Mouse (Mus musculus): ENCODE measurements around the gene Enox1.
"Not testable (repeated sequence)": the region's sequence is repeated elsewhere in the genome, so short reads cannot be mapped to it uniquely, and the experiment has no call there.

The Enox1 gene

DNA sequence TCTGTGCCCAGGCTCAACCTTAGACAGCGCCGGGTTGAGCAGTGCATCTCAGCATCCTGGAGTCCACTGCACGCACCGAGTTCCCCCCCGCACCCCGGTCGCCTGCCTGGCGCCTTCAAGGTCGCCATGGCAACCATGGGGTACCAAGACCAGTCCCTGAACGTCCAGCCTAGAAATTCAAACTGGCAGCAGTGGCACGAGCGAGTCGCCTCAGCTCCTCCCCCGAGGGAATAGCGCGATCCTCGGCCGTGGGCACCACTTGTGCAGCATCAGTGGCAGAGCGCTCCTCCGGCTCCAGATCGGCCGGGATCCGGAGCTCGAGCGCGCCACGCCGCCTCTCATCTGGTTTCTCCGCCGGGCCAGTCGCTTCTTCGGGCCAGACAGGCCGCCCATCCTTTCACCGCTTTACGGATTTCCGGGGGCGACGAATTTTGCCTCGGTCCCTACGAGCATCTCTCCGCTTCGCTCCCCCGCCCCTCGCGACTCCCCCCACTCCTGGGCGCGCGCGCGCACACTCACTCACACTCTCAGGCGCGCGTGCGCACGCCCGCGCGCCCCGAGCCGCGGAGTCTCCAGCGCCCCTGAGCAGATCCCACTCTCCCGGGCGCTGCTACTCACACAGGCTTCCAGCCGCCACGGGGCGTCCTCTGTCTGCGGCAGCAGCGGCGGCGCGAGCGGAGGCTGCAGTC lies at the start of gene Enox1:
Gene Enox1, plus strand, starts transcription at position 542 of the 689 bp plus-strand sequence.
- DNase-seq (ENCODE audit: low read depth): no peak

DNA sequence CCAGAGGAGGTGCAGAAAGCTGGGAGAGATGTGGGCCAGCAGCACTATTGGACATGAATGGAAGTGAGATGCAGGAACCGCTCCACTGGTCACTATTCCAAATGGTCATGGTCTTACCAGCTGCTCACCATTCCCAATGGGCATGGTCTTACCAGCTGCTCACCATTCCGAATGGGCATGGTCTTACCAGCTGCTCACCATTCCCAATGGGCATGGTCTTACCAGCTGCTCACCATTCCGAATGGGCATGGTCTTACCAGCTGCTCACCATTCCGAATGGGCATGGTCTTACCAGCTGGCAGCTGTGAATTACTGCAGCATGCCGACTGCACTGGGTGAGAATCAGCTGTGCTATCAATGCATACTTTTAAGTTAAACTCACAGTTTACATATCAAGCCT lies 45.9 kb upstream of the Enox1 start:
- DNase-seq (ENCODE audit: low read depth): not testable (repeated sequence)

DNA sequence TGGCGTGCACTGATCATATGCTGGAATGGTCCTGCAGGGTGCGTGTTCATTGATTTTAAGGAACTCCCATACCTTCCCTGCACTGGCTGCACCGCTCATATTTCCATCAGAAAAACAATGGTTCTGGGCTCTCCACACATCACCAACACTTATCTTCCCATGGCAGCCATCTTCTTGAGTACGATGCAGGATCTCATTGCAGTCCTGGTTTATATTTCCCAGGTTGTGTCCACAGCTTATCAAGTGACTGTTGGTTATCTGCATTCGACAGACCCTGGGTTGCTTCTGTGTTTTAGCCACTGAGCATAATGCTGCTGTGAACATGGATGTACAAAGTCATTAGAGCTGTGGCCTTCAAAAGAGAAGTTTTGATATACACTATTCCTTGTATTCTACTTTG lies 26.0 kb upstream of the Enox1 start:
- no peak for DNase-seq (ENCODE audit: low read depth)

DNA sequence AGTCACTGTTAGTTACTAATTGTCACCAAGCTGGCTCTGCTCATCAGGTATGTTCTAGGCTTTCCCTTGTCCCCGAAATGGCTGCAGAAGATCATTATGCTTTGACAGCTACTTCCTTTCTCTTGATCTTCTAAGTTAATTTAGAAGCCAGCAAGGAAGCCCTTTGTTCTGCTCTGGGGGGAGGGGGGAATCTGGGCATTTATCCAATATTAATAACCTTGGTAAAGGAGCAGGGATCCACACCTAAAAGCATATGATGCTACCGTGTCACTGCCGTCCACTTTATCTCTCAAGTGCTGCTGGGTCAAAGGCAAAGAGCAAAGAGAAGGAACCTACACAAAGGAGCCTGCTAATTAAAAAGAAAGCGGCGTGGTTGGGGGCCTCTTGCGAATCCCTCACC lies 19.6 kb upstream of the Enox1 start:
- no peak for DNase-seq (ENCODE audit: low read depth)

DNA sequence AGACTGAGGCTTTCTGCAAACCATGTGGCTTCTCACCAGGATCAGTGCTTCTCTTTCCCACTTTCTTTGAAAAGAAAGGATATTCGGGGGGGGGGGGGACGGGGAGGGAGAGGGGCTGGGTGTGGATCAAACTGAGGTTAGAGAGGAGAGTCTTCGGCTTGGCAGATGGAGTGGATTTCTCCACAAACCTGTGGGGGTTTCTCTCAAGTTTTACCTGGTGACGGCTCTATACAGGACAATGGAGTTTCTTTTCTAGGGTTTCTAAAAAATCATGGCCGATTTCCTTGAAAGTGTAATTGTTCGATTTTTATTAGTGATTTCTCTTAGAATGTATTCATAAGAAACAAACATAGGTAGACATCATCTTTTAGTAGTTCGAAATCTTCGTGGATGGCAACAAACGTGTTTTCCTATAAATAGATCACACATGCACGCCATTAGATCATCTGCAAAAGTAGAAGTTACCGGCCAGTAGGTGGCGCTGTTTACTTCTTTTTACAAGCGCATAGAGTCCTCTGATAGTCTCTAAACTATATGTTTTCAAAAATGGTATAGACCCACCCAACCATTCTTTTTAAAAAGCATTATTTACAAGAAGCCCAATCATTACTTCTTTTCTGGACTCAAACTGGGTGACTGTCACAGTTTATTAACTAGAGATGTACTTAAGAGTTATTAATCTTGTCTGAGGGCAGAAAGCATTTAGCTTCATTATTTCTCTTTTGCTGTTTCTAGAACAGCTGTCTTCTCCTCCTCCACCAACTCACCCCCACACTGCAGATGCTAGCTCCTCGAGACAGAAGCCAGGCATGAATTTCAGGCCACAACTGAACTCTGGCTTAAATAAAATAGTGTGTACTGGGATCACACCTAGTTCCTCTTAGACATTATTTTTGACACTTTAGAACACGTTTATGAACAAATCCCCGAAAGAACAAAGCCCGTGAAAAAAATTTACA lies 15.0 kb upstream of the Enox1 start:
- peak; percentile 67 for DNase-seq (ENCODE audit: low read depth)

DNA sequence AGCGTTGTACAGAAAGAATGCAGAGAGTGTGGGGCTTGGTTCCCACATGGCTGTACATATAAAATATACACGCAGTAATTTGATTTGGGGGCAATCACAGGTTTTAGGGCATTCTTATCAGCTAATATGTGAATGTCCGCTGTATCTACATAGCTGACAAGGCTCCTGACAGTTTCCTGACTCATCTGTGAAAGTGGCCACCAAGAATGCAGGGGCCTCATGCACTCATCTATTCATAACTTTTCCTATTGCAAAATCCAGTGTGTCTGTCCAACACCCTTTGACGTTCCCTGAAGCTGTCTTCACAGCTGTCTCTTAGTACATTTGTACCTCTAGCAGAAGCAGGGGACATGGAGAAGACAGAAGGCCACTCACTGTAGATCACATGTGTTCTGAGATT lies 11.5 kb upstream of the Enox1 start:
- DNase-seq (ENCODE audit: low read depth): no peak

DNA sequence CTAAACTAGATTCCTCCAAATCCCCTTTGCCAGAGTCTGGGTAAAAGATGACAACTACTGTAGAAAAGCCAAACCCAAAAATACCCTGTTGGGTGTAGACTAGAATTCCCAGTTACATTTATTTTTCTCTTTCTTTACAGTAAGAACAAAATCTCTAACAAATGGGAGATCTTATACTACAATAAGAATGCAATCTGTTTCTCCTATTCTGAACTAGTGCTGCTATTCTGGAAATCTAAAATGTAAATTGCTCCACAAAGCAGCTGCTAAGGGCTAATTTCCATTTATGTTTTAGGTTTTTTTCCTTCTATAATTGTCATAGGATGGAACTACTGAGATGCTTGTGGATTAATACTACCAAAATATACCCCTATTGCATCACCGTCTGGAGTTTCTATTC lies 8.9 kb upstream of the Enox1 start:
- DNase-seq (ENCODE audit: low read depth): no peak

DNA sequence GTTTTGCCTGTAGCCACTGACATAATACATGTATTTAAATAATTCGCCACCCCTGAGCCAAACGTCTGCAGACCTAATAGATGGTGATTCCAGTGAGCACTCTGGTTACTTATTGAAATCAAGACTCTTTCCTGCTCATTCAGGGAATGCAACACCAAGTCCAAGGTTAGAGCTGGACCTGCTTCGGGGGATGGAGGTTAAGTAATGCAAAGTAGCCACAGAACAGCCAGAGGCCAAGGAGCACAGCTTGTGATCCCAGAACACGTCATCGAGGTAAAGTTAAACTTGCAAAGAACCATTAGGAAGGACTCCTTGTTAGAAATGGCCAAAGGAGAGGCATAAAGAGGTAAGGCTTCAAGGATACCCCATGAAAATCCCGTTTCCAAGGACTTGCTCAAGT lies 6.0 kb upstream of the Enox1 start:
- DNase-seq (ENCODE audit: low read depth): no peak

DNA sequence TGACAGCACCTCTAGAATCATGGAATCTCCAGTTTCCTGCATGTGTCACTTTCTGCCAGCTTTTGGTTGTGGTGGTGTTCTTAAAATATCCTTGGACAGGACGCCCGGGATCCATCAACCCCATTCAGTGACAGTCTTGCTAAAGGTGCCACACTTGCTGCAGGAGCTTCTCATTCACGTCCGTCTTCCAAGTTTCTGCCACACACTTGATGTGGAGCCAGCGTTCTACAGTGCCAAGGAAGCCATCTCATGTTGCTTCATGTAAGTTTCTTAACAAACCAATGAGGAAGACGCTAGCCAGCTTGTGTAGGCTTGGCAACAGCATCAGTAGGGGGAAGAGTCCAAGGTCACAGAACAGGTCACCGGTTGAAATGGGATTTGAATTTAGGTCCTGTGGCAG lies 5.1 kb upstream of the Enox1 start:
- DNase-seq (ENCODE audit: low read depth): no peak

DNA sequence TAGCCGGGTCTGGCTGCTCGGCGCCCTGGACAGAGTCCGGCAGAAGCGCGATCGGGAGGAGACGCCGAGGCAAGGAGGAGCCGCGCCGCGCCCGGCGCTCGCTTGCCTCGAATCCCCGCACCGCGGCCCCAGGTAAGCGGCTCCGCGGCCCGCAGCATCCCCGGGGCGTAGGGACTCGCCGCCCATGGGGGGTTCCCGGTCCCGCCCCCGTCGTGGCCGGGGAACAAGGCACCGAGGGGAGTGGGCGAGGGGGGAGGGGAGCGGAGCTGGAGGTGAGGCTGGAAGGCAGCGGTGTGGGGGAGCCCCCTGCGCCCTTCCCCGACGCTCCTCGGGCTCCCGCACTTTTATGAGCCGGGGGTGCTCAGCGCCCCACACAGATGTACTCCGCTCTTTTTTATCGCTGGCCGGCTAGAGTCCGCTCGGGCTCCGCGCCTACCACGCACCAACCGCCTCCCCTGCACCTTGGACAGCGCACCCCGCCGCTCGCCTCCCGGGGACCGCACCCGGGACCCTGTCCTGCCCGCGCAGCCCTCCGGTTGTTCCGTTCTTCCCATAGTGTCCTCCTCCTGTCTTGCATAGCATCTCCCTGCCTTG lies 445 bp downstream of the Enox1 start:
- no peak for DNase-seq (ENCODE audit: low read depth)

DNA sequence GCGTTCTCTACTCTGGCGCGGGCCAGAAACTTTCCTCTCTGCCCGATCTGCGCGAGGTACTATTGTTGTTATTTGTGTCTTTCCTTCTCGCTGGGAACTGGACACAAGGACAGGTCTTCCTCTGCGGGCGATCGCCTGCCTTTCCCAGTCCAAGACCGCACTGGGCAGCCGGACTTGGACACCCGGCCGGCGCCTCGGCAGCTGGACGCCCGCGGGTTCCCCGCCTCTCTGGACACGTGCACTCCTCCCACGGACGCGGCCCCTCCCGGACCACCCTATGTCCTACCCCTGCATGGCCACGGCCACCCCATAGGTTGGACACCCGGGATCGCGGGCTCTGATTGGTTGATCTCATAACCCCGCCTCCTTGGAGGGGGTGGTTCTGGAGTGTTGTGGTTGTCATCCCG lies 945 bp downstream of the Enox1 start:
- DNase-seq (ENCODE audit: low read depth): no peak

DNA sequence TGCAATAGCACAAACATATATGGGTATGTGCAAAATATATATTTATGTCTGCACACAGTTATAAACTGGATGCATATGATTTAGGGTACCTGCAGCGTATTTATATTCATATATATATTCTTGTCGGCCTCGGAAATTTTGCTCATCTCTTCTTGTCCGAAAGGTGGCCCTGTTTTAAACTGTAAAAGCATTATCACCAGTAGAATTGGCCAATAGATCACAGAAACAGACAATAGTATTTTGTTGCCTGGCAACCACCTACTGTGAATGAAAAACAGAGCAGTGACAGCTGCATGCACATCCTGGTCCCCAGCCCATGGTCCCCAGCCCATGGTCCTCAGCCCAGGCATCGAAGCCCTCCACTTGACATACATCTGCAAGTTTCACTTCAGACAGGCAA lies 2.8 kb downstream of the Enox1 start:
- DNase-seq (ENCODE audit: low read depth): no peak

DNA sequence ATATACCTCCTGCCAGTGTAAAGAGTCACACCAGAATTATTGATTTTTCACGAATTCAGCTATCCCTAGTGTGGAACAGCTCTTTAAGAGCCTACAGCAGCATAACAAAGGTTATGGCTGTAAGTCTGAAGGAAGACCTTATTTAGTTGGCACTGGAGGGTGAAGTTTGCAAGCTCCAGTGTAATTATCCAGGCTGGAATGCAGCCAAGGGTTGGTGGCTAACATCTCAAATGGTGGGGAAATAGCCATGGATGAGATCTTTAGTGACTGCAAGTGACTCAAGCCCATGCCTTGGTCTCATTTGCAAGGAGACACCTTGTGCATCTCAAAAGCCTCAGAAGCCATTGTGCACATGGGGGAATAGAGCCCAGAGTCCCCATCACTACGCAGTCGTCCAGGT lies 5.9 kb downstream of the Enox1 start:
- no peak for DNase-seq (ENCODE audit: low read depth)

DNA sequence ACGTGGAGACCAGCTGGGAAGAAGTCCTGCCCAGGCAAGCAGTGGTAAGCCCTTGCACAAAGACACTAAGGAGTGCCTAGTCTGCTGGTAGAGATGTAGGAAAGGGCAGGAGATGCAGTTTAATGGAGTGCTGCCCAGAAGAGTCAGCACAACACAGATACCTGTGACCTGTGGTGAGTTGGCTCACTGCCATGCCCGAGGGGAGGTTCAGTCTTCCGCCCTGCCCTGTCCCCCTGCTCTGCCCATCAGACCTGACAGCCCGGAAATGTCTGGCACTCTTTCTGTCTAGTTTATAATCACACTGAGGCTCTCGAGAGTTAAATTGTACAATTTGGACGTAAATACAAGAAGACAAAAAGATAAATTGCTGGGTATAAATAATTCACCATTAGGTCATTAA lies 7.8 kb downstream of the Enox1 start:
- DNase-seq (ENCODE audit: low read depth): no peak

DNA sequence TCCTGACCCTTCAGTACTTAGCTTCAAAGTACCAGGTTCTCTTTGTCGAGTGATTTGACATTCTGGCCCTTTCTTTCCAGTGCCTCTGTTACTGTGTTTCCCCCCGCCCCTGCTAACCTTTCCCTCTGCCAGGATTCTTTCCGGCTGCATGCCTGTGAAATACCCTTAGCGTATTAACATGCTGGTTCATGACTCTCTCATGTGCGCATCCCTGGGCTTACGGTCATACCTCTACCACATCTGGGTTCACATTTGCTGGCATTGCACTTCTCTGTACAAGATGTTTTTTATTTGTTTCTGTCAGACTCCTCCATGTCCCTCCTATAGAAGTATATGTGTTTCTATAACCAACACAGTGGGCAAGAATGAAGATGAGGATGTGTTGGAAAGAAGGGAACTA lies 11.6 kb downstream of the Enox1 start:
- no peak for DNase-seq (ENCODE audit: low read depth)

DNA sequence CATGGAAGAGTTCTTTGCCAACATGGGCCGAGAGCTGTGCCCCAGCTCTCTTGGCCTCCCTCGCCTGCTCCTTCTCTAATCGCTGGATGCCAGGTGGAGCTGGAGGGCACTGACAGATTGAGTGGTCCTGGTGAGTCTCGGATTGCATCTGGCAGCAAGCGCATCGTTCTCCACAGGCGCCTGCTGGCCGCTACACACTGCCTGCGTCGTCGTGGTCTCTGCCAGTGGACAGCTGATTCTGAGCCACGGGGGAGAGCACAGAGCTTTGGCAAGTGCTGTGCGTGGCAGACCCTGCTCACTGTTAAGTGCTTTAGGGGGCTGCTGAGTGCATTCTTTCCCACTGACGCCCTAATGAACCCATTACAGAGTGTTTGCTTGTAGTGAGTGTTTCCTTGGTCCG lies 17.9 kb downstream of the Enox1 start:
- no peak for DNase-seq (ENCODE audit: low read depth)

DNA sequence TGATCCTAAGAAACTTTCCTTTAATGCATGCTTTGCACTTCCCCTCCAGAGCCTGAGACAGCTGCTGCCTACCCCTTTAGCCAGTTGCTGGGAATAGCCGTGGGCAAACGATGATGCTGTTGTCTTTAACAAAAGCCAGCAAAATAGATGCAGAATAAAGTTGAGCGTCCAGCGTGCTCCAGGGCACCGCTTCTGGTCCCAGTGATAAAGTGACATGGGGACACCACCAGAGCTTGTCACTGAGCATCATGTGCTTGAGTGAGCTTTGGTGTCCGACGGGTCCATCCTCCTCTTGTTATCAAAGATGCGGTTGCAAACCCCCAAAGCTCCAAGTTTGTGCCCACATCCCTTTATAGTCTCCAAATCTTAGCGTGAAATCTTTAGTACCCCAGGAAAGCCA lies 18.4 kb downstream of the Enox1 start:
- no peak for DNase-seq (ENCODE audit: low read depth)

DNA sequence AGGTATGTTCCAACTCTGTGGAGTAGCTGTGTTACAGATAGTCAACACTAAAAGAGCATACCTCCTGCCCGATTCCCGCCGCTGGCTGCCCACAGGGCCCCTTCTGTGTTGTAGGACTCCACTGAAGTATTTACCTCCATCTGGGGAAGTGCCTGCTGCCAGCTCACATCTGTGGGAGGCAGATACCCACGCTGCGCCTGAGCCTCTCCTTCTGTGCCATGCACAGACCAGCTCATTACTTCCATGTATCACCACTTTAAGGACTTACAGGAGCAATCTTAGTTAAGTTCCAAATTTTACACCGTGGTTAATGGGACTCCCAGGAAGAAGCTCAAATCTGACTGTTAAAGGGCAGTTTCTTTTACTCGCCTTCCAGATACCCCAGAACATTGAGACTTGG lies 23.7 kb downstream of the Enox1 start:
- no peak for DNase-seq (ENCODE audit: low read depth)

DNA sequence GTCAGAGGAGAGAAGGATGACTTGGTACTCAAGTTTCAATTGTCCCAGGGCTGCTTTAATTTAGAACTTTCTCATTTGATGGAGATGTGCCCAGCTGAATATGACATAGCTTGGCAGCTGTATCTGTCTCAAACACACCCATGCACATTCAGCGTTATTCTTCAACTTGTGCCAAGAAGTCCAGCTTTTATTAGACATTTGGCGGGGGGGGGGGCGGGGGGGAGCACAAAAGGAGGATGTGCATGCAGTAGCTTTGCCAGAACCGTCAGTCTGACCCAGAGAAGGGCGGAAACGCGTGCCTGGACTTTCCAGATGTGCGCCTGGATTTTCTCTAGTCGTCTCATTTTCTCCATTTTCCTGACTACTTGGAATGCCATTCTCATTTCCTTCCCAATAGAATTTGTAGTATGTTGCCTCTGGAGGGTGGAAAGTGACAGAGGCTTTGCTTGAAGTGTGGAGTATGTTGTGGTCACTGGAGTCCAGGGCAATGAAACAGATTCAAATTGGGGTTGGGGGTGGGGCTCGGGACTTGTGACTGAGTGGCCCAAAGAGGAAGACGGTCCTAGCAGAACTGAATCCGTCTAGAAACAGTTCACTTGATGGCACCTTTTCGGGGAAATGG lies 24.3 kb downstream of the Enox1 start:
- no peak for DNase-seq (ENCODE audit: low read depth)

DNA sequence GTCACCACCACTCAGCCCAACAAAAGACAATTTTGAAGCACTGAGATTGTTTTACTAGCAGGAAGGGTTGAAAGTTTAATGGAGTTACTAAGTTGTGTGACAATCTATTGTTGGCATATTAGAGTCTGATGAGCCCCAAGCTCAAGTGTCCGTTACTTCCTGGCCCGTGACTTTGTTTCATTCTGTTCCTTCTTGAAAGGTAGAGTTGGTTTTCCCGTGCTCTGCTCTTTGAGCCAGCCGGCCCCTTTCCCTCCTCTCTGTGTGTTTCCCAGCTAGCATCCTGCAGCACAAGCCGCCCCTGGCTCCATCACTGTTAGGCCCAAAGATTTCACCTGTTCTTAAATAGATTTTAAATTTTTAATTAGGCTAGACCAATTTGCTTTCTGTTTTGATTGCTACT lies 26.9 kb downstream of the Enox1 start:
- DNase-seq (ENCODE audit: low read depth): no peak

DNA sequence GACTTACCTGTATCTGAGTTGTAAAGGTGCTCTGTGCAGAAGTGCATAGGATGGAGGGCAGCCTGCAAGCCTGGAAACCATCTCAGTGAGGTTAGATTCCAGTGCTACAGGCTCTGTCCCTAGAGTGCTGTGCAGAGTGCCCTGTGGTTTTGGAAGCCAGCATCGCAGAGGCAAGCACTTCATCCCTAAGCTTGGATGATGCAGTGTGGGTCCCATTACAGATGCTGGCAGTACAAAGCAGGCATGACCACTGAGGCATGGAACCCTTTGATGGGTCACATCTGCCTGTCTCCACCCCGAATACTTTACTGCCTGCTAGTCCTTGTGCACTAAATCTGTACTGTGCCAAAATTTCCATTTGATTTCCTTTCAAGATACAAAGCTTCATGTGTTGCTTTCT lies 33.6 kb downstream of the Enox1 start:
- no peak for DNase-seq (ENCODE audit: low read depth)

DNA sequence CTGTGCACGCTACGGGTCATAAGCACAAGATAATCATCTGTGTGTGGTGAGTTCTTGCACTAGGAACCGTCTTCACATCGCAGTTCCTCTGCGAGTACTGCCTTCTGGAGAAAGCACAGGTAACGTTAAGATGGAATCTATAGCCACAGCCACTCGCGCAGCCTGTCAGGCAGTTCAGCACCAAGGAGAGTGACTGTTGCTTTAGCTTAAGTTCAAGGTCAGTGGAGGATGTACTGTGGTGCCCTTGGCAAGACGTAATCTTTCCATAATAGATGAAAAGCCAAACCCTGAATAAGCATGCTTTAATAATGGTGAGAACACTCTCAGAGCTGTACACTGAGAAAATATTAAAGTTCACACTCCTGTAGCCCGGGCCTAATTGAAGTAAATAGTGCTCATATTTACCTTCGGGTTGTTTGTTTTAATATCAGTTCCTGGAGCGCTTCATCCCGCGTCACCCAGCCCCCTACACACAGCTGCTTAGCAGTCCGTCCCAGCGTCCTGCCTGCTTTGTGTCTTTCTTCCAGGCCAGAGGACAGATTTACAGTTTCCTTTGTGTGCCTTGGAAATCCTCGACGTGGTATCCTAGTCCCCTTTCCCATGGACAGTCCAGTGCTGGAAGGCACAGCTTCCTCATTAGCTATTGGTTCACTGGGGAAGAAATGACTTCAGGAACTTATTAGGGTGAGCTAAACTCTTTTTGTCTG lies 38.9 kb downstream of the Enox1 start:
- no peak for DNase-seq (ENCODE audit: low read depth)

Measured in c-Kit-positive CD71-positive TER-119-negative erythroid progenitor cells, embryonic 14.5 days (primary cell).